Mouse (Mus musculus) olfactory bulb, adult 2 months (tissue): ENCODE results near the gene Aak1.

Source experiments
- CTCF ChIP-seq: fragments of 200-500 bp; IDR thresholded peaks from 2 replicates; pipeline ENCODE4 v1.5.1; 2012; ENCODE audit warnings: low read depth, mild to moderate bottlenecking, low read length, moderate library complexity; ENCODE audit not compliant: insufficient read depth
- POLR2A ChIP-seq: fragments of 200-500 bp; IDR thresholded peaks from 2 replicates; pipeline ENCODE4 v1.6.1; 2012; ENCODE audit warnings: mild to moderate bottlenecking, low read depth, low read length, moderate library complexity; ENCODE audit not compliant: insufficient read depth

GRCm38 (mm10) chr6:86848580-86848914 is 770 bp upstream of the Aak1 start:
- TF ChIP-seq CTCF: no peak
- no peak for TF ChIP-seq POLR2A
